Mouse (Mus musculus) heart, postnatal 36 days (tissue): ENCODE measurements around the gene Cntnap2. TPM values are rescaled to one million over a fixed set of nuclear protein-coding genes. Genes with fewer than 3 reads are reported as not detected.

Experiments used
- DNase-seq, 2 experiments: peaks; one replicate each; pipeline ENCODE4 v3.0.0; 2021 to 2022
- intact Hi-C: fragments of 180-260 bp; cut with DNase I; formaldehyde crosslinking; loops from one replicate; pipeline ENCODE4 v1.15.1; 2025
- total RNA-seq, 2 experiments: library from RNA; stranded (reverse); gene quantifications; 2 replicates each; pipeline ENCODE4 v1.2.3; 2021

The Cntnap2 gene
- total RNA-seq, 2 experiments from 2014 or later, result not detected

DNA sequence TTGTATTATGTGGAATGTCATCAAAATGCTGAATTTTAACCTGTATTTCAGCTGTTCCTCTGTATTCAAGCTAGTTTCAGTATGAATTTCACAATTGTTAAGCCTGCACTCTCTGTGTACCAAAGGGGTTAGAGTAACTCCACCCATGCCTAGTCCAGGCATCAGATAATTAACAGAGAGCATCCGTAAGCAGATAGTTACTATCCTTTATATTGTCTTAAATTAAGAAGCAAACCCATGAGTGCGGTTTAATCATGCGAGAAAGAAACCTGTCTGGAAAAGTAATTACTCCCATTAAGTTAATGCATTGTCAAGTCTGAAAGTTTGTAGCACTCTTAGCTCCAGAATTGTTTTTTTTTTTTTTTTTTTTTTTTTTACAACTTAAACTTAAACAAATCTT lies 258.3 kb downstream of the Cntnap2 start:
- intact Hi-C loops, result no loop called here
- DNase-seq, result no peak

DNA sequence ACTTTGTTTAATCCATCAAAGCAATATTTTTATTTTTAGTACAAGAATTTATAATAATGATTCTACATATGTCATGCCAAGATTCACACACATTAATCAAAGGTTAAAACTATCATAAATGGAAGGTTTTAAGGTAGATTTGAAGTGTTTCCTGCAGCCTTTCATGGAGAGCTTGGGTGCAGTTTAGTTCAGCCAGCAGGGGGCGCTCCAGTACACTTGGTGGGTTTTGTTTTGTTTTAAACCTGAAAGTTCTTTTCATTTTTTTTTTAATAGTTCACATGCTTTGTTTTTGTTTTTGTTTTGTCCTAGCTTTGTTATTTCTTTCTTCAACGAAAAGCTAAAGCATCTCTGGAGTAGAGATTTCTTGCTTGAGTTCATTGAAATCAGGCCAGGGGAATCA lies 264.3 kb downstream of the Cntnap2 start:
- intact Hi-C loops, result loop anchor here (1.0 kb wide), 1 partner anchor 1638 kb away; no protein-coding TSS in a partner anchor
- peak; percentile 5 to 39 for DNase-seq

DNA sequence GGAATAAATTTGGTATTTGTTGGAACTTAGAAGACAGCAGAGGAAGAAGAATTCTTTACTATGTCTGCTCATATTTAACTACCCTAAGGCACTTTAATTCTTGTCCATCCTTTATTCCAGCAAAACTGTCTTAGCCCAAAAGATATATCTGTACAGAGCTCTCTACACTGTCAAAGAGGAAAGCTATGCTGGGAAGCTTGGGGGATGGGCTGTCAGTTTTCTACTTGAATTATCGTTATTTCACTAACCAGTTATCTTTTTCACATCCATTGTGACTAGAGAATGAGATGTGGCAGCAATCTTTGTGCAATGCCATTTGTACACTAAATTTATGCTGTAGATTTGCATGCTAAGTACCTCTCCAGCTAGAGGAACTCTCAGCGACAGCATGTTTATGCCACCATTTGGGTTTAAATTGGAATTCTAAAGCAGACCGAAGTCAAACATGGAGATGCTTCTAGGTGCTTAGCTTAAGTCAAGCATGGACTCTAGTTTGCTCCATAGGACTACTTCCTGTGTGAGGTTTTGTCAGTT lies 268.9 kb downstream of the Cntnap2 start:
- intact Hi-C loops, result no loop called here

DNA sequence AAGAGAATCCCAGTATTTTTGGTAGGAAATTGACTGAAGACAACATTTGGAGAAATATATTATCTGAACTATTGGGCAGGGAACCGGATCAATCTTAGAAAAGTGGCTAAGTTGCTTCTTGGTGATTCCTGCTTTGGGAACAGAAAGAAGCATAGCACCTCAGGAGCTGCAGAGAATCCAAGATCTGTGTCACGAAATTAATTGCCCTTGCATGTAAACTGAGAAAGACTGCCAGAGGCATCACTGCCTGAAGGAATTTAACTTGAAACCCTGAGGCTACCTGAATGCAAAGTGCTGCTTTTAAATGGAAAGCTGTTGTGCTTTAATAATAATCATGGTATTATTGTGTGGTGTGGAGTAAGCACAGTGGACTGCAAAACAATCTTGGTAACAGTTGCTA lies 286.2 kb downstream of the Cntnap2 start:
- intact Hi-C loops, result no loop called here
- no peak for DNase-seq

More for the DNA sequence above, 268.9 kb downstream of the Cntnap2 start:
- DNase-seq, result no peak

DNA sequence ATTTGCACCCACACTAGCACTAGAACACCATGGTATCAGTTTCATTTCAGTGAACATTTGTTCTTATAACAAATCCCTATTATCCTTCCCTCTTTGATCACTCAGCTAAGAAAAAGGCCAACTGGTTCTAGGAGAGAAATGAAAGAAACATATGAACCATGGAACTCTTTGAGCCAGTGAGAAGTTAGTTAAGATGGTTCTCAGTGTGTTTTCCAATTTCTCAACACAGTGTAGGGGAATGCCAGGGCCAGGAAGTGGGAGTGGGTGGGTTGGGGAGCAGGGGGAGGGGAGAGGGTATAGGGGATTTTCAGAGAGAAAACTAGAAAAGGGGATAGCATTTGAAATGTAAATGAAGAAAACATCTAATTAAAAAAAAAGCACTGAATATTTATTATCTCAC lies 286.8 kb downstream of the Cntnap2 start:
- DNase-seq, result no peak
- intact Hi-C loops, result no loop called here

DNA sequence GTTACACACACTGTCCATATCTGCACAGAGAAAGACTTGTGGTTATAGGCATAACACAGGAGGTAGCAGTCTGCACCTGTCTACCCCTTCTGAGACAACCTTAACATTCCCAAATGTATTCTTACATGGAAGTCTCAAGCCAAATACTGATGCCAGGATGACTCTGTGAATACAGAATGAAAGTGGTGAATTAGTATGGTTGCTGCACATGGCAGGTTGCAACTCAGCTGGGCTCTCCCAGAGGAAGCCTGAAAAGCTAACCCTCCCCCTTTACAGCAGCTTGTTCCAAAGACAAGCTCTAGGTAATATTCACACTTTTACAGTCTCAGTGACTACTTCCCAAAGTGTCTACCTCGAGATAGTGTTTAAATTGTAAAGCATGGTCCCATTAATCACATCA lies 307.3 kb downstream of the Cntnap2 start:
- intact Hi-C loops, result no loop called here
- DNase-seq, result no peak

DNA sequence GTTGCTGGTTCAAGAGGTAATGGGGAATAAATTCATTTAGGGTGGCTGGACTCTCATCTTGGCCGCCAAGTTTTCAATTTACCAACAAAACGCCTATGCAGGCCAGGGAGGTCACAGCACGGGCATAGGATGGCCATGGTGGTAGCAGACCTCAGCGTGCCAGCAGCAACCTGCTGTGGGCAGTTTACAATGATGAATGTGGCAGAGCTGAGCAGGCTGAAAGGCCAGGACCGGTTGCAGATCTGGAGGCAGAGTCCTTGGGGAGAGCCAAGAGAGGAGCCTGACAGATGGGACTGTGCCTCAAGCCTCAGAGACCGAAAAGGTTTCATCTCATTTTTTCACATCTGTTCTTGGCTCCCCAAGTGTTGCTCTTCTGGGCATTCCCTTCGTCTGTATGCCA lies 322.0 kb downstream of the Cntnap2 start:
- intact Hi-C loops, result no loop called here
- no peak for DNase-seq

DNA sequence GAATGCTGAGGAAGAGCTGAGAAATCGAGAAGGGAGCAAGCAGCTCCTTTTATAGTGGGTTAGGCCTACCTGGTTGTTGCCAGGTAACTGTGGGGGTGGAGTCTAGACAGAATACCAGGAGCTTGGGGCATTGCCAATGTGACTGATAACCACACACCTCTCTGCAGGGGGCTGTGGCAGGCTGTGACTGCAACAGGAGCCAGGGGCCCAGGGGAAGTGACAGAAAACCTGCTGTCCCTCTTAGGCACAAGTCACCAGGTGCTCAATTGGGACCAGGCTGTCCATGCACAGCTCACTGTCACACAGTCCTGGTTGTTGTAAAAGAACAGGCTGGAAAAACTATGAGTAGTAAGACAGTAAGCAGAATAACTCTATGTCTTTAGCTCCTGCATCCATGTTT lies 329.9 kb downstream of the Cntnap2 start:
- intact Hi-C loops, result no loop called here

DNA sequence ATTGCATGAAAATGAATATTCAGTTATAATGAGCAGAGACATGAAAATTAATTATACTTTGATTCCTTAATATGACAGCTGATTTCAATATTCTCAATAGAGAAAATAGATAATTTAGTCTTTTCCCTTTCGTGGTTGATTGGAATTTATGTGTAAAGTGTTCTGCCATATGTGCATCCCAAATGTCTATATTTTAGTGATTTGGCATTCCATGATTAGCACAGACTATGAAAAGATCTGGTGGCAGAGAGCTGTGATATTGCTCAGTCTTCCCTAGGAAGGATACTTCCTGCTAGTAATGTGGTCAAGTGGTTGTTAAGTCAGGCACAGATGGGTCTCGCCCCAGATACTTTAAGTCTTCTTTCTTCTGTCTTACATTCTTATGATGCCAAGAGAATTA lies 354.5 kb downstream of the Cntnap2 start:
- intact Hi-C loops, result no loop called here
- no peak for DNase-seq

More for the DNA sequence above, 329.9 kb downstream of the Cntnap2 start:
- no peak for DNase-seq

DNA sequence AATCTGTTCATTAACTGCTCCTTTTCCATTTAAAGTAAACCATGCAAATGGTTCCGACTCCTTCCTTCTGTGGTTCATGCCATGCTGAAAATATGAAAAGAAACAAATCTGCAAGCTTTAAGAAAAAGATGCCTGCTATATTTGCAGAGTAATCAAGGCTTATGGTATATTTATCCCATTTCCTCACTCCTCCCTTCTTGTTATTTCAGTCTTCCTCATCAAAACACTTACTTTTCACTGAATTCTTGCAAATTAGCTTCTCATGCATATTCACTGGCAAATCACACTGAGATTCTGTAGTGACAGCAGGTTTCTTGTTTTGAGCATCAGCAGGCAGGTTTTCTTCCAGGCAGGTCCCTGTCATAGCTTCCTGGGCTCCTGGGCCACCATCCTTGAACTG lies 396.3 kb downstream of the Cntnap2 start:
- intact Hi-C loops, result no loop called here
- no peak for DNase-seq

DNA sequence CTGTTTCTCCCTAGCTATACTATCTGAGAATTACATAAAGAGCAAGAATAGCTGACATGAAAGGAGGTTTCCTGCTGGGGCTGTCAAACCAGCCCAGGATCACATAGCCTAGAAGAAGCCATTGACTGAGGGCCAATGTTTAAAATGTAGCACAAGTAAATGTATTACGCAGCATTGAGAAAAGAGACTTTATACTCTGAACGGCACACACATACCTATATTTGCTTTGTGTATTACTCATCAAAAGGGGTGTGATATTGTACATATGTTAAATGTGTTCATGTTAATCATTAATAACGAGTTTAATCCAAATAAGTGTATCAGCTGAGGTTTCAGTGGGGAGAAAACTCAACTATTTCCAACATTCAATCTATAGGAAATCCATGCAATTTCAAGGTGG lies 459.1 kb downstream of the Cntnap2 start:
- no peak for DNase-seq
- intact Hi-C loops, result no loop called here

DNA sequence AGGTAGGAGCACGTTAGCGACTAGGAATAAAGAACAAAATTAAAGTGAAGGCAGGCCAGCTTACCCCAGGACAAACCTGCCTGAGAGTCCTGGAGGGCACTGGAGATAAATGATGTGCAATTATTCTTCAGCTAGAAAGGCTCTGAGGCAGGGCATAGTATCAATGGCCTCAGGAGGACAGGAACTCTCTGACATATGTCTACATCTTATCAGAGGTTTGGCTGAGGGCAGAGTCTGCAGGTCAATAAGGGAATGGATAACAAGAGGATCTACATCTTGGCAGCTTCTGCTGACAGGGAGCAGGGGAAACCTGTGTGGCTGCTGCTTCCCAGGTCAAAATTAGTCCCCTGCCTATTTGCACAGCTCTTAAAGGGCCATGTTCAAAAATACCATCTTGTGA lies 477.8 kb downstream of the Cntnap2 start:
- intact Hi-C loops, result no loop called here
- DNase-seq, result no peak

DNA sequence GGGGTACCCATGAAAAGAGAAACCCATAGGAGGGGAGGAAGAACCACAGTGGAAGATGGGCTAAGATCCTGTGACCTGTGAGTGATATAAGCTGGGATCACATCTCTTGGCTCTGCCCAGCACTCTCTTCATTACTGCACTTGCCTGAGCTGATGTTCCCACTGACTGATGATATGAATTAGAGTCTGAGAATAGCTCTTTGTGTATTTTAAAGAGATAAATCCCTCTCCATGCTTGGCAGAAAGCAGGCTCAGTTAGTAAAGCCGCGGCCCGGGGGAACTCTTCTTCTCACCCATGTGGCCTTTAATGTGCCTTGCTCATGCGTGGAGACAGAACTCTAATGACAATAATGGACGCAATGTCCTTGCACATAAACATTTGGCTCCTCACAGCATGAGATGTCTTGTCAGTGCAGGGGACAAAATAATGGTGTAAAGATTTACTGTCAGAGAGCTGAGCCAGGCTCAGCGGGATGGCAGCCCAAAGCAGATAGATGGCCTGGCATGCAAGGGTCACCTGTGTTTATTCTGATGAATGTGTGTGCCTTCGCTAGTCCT lies 485.2 kb downstream of the Cntnap2 start:
- DNase-seq, result no peak
- intact Hi-C loops, result no loop called here

DNA sequence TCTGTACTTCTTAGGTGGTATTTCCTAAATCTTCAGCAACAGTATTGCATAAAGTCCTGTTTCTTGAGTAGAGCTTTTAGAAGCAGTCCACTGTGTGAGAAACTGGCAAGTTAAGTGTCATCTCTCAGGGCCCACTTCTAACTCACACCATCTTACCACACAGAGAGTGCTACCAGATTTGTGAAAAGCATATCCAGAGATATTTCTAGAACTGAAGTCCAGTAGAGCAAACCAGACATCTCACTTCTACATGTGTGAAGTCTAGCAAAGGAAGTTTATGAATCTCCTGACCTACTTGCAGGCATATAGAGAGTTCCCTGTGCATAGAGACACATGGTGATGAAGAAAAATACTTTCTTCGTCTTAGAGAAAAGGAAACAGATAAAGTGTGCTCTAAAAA lies 500.6 kb downstream of the Cntnap2 start:
- DNase-seq, result no peak
- intact Hi-C loops, result no loop called here

DNA sequence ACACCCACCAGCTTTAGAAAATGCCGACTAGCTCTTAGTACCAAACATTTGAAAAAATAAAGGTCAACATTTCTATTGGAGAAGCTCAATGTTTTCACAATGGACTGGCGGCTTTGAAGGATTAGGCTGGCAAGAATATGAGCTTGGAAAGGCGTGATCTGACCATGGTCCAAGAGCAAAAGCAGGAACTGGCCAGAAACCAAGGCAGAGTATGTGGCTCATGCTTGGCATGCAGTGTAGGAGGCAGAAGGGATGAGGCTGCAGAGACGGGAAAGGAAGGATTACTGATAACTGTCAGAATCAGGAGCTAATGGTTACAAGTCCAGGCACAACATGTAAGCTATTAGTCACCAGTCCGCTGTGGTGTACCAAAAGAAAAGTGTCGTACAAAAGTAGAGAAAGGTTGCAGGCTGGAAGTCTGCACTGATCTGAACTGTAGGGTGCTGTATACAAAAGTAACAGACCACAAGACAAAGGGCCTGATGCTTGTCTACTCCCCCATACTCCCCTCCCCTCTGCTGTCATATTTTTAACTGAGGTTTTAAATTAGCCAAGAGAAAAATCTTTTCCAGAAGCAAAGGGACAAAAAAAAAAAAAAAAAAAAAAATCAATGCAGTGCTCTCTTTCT lies 525.4 kb downstream of the Cntnap2 start:
- peak in 1 of 2 experiments; percentile 3 for DNase-seq

DNA sequence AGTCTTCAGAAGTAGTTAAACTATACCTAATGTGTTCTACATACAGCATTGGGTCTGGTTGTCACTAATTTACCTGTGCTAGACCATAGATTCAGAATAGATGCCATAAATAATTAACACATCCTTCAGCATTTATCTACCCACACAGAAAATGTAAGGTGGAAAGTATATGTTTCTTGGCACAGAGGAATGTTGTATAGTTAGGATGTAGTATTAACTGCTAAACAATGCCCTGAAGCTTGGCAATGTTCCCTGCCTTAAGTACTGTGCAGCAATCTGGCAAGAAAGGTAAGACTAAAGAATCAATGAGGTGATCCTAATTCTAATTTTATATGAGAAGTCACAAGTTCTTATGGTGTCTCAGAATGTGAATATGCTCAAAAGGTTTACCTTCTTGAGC lies 529.9 kb downstream of the Cntnap2 start:
- intact Hi-C loops, result no loop called here
- DNase-seq, result no peak

More for the DNA sequence above, 525.4 kb downstream of the Cntnap2 start:
- intact Hi-C loops, result no loop called here

DNA sequence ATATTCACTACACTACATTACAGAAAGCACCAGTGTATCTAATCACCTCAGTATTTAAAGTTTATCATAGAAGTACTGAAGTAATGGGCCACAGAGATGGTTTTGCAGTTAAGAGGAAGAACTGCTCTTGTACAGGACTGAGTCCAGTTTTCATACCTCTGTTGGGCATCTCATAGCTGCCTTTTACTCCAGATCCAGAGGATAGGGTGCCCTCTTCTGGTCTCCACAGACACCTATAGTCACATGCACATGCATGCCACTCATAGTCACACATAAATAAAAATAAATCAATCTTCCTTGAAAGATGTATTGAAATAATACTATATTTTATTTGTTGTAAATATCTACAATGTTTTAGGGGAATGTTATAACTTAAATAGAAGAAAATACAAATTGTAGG lies 587.9 kb downstream of the Cntnap2 start:
- no peak for DNase-seq
- intact Hi-C loops, result no loop called here

DNA sequence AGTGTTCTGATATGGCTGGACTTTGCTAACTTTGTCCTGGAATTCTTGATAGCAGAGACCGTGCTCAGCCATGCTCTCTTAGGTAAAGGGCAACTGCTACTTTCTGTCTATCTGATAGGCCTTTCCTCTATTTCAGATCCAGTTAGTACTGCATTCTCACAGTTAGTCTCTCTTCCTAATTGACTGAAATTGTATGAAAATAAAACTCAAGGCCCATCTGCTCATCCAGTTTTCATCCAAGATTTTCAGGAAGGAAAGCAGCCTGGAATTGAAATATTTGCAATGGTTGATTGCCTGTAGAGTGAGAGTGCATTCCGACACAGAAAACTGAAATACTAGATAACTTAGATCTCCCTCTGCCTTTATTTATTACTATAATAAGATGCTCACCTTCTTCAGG lies 589.3 kb downstream of the Cntnap2 start:
- intact Hi-C loops, result no loop called here
- DNase-seq, result no peak

DNA sequence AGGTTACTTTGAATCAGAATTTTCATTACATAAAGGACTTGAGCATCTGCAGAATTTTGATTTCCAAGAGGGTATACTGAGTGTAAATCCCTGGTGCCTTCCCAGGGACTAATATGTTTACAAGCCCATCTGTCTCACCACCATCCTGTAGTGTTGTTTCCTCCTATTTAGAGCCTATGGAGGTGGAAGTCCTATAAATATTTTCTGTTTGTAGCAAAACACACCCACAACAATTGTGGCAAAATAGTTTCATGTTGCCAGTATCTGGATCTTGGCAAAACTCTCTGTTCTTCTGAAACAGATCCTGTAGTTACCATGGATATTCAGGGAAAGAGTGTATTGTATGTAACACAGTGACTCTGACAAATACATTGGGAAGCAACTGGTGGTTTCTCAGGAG lies 641.1 kb downstream of the Cntnap2 start:
- intact Hi-C loops, result no loop called here
- no peak for DNase-seq

DNA sequence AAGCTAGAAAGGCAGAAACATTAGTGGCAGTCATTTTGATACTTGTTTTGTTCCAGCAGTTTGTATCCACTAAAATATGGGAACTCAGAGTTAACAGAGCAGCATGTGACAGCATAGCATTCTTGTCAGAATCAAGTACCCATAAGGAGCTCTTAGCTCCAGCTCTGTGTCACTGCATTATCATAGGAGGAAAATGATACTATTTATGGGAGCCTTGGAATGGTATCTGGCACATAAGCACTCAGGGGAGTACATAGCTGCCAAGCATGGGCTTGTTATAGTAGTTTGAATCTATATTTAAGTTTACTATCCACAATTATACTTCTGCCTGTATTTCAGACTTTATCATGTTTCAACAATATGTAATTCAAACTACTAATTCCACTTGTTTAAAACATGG lies 732.5 kb downstream of the Cntnap2 start:
- intact Hi-C loops, result no loop called here
- DNase-seq, result no peak

DNA sequence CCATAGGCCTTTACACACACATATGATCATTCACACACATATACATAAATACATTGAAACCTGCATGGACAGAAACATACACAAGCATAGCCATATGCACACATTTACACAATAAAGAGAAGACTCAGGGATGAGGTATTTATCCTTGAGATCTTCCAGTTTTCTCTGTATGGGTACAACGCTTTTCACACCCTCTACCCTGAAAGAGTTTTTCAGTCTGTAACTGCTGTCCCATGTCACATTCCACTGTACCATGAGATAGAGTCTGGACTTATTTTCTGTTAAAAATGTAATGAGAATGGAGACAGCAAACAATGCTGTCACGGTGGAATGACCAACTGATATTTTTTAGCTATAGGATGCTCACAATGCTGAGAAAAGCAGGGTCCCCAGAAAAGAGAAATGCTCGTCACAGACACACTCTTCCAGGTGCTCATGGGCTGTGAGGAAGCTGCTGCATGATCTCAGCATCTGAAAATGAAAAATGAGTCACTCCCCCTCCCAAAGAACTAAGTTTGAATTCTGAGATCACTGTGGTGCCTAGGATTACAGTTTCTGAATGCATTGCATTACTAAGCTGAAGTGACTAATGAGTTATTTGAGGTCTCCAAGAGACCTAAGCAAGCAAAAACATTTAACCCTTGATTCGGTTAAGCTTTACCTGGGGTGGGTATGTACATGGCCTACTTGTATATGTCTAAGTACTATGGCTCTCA lies 782.6 kb downstream of the Cntnap2 start:
- no peak for DNase-seq
- intact Hi-C loops, result no loop called here

DNA sequence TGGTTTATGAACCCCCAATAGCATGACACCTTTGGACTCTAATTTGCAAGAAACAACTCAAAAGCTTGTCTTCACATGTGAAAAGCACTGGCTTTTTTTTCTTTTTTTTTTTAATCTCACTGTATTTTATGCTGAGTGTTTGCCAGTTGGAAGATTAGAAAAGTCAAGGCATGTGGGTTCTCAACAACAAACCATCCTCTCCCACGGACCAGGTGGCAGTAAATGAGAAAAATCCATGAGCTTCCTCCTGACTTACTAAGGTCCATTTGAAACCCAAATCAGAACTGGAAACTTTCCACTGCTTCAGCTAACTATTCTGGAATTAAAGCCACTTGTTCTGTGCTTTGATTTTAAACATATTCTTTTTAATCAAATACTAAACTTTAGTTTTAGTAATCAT lies 784.6 kb downstream of the Cntnap2 start:
- no peak for DNase-seq
- intact Hi-C loops, result no loop called here
